In genomic region chr5:117115193-117115767, GRCm38 (mm10) we compare ENCODE assay signal across 7 mouse cellular contexts. TPM values are rescaled to one million over a fixed set of nuclear protein-coding genes. Genes with fewer than 3 reads are reported as not detected.
A peak's percentile ranks its signal among the peaks of the same experiment; 100 is the strongest.
DNase-seq lines count a peak whose midpoint lies in the region; ATAC-seq and TF ChIP-seq lines count a peak whose summit lies in the region.

No protein-coding gene starts in this region.

- in situ Hi-C loops in ES-E14 (cut with MboI; ENCODE audit: low sequenced_read_pairs in 2 of 2, unreplicated experiment in 2 of 2) = no loop called here

- peak overlapping the region; percentile 89 for H3K9ac ChIP-seq in ES-E14 (ENCODE audit: insufficient read depth, low read depth, low read length, poor library complexity, severe bottlenecking)
- peak overlapping the region; percentile 95 for H3K9ac ChIP-seq in intestine, postnatal 0 days (ENCODE audit: low read depth, low read length)
- H3K9ac ChIP-seq in lung, embryonic 15.5 days = peak overlapping the region; percentile 84

- peak overlapping the region; percentile 25 for H3K27ac ChIP-seq in ES-E14 (ENCODE audit: insufficient read depth, low read depth, low read length, poor library complexity, severe bottlenecking)
- H3K27ac ChIP-seq in intestine, postnatal 0 days (ENCODE audit: low read depth, low read length) = peak overlapping the region; percentile 89
- peak overlapping the region; percentile 80 for H3K27ac ChIP-seq in lung, embryonic 15.5 days

- no peaks in the 10 kb centered on the region for H3K9me3 ChIP-seq in ES-E14 (ENCODE audit: control insufficient read depth, insufficient read depth, low read depth, low read length)
- no peaks in the 10 kb centered on the region for H3K9me3 ChIP-seq in intestine, postnatal 0 days (ENCODE audit: control insufficient read depth)
- H3K9me3 ChIP-seq in lung, embryonic 15.5 days = no peaks in the 10 kb centered on the region

- H3K4me1 ChIP-seq in ES-E14 (ENCODE audit: control insufficient read depth in 2 of 2, insufficient read depth in 2 of 2, low read length in 2 of 2, poor library complexity in 1 of 2) = peaks cover 5 to 7% of the 10 kb centered on the region in 2 experiments; a peak in 3 of 4 replicates
- H3K4me1 ChIP-seq in intestine, postnatal 0 days (replicated peaks; ENCODE audit: control insufficient read depth, insufficient read depth, low read length) = no peaks in the 10 kb centered on the region
- peaks cover 14% of the 10 kb centered on the region for H3K4me1 ChIP-seq in lung, embryonic 15.5 days

- H3K4me2 ChIP-seq in intestine, postnatal 0 days (replicated peaks; ENCODE audit: low read depth) = peak overlapping the region; percentile 88
- H3K4me2 ChIP-seq in lung, embryonic 15.5 days = peak overlapping the region; percentile 88

- TF ChIP-seq CTCF in intestine, postnatal 0 days (IDR thresholded peaks at IDR 0.05; ENCODE audit: low read depth) = no peak

- peak overlapping the region; percentile 81 to 91 for H3K4me3 ChIP-seq in ES-E14 (ENCODE audit: insufficient read depth in 1 of 2, low read depth in 1 of 2, low read length in 2 of 2, poor library complexity in 1 of 2, severe bottlenecking in 1 of 2)
- H3K4me3 ChIP-seq in intestine, postnatal 0 days (ENCODE audit: low read depth, low read length) = peak overlapping the region; percentile 85
- H3K4me3 ChIP-seq in lung, embryonic 15.5 days = peak overlapping the region; percentile 99

- peaks cover 9% of the 10 kb centered on the region for H3K36me3 ChIP-seq in ES-E14 (ENCODE audit: control insufficient read depth, insufficient read depth, low read length, poor library complexity, severe bottlenecking)
- peaks cover 27% of the 10 kb centered on the region for H3K36me3 ChIP-seq in intestine, postnatal 0 days (ENCODE audit: control insufficient read depth, insufficient read depth)
- H3K36me3 ChIP-seq in lung, embryonic 15.5 days = peaks cover 31% of the 10 kb centered on the region

- DNase-seq in A20 (ENCODE audit: low read depth, low spot score) (peak; percentile 72), ES-E14 (ENCODE audit: low read depth, low spot score) (no peak)
- DNase-seq in cerebellum, adult 9-10 months = peak; percentile 68
- DNase-seq in gastrocnemius, adult 18-20 months (ENCODE audit: low spot score) = peak; percentile 17
- DNase-seq in spleen, postnatal 36 days (ENCODE audit: low spot score in 2 of 2) = peak; percentile 13 to 36

- peak; percentile 2; the same call in 1 of the 2 replicates for ATAC-seq in intestine, postnatal 0 days
- ATAC-seq in lung, embryonic 15.5 days (ENCODE audit: borderline replicate concordance, extremely low read depth, low FRiP score, low TSS enrichment) = peak; percentile 13; the same call in 1 of the 2 replicates

- H3K27me3 ChIP-seq in intestine, postnatal 0 days (replicated peaks; ENCODE audit: control insufficient read depth, insufficient read depth, low read length) = no peaks in the 10 kb centered on the region
- H3K27me3 ChIP-seq in lung, embryonic 15.5 days = no peaks in the 10 kb centered on the region

- under 1% methylated on average over 43 of the region's 43 CpGs for WGBS in intestine, postnatal 0 days
- under 1% methylated on average over 43 of the region's 43 CpGs for WGBS in lung, embryonic 15.5 days

TF ChIP-seq in ES-E14, 5 proteins besides CTCF, POLR2A, EP300 and RAD21:
- TF ChIP-seq HCFC1 (IDR thresholded peaks at IDR 0.05; ENCODE audit: borderline replicate concordance, insufficient read depth, low read length) = no peak
- no peak for TF ChIP-seq MAFK (IDR thresholded peaks at IDR 0.05; ENCODE audit: insufficient read depth, low read depth, low read length)
- no peak for TF ChIP-seq ZC3H11A (IDR thresholded peaks at IDR 0.05; ENCODE audit: borderline replicate concordance, low read depth, low read length)
- no peak for TF ChIP-seq CHD2 (IDR thresholded peaks at IDR 0.05; ENCODE audit: low read depth, low read length)
- TF ChIP-seq ZNF384 (IDR thresholded peaks at IDR 0.05; ENCODE audit: low read depth, low read length) = no peak

RNA-seq across cellular contexts. Expression of gene Suds3, which starts 0.6 kb away (rescaled TPM):
- 58.7 and 61.6 TPM in 2 replicates for total RNA-seq in ES-E14 (2012; rRNA removed)
- total RNA-seq in gastrocnemius, adult 18-20 months (2021) = 10 to 100 TPM; 89.2 to 94.8 TPM
- 41.8 and 47.2 TPM in 2 replicates for polyA plus RNA-seq in intestine, postnatal 0 days (2015; fragmentation: Nextera tagmentation; extraction: Ambion mirVana)
- polyA plus RNA-seq in lung, embryonic 15.5 days (2015; fragmentation: Nextera tagmentation; extraction: Ambion mirVana) = 74.0 and 78.8 TPM in 2 replicates

RNA-seq across cellular contexts. Expression of gene Taok3, which starts 4.6 kb away (rescaled TPM):
- 6.9 and 10.0 TPM in 2 replicates for total RNA-seq in ES-E14 (2012; rRNA removed)
- 1 to 10 TPM; 5.0 to 5.4 TPM for total RNA-seq in gastrocnemius, adult 18-20 months (2021)
- 40.4 and 47.7 TPM in 2 replicates for polyA plus RNA-seq in intestine, postnatal 0 days (2015; fragmentation: Nextera tagmentation; extraction: Ambion mirVana)
- 22.4 and 27.3 TPM in 2 replicates for polyA plus RNA-seq in lung, embryonic 15.5 days (2015; fragmentation: Nextera tagmentation; extraction: Ambion mirVana)

Comparison
In these comparisons a context has a peak if more than half of its experiments do, and no peak if none do; other contexts are left out.
1. H3K27ac ChIP-seq: peak in every context shown above with its lines; median percentile 89 in intestine, postnatal 0 days; 80 in lung, embryonic 15.5 days; 25 in ES-E14.